Mouse (Mus musculus) kidney, embryonic 14.5 days (tissue): ENCODE results near the gene Pex3. TPM values are rescaled to one million over a fixed set of nuclear protein-coding genes. Genes with fewer than 3 reads are reported as not detected.
A peak's percentile ranks its signal among the peaks of the same experiment; 100 is the strongest.
"Not testable (repeated sequence)": the region's sequence is repeated elsewhere in the genome, so short reads cannot be mapped to it uniquely, and the experiment has no call there.

ENCODE experiments used
- ATAC-seq: fragments of 200-750 bp; cut with Nextera tagmentation; 2 replicates; pipeline ENCODE4 v1.8.0; 2017; ENCODE audit warnings: moderate number of reproducible peaks, mild to moderate bottlenecking, moderate TSS enrichment, moderate library complexity; ENCODE audit not compliant: low FRiP score, low TSS enrichment
- H3K27ac ChIP-seq: fragments of 300-500 bp; sonication (generic); 2 replicates; pipeline ENCODE4 v1.5.1; 2014; ENCODE audit warnings: low read depth, mild to moderate bottlenecking, low read length, moderate library complexity, mixed read lengths
- H3K27me3 ChIP-seq: fragments of 300-500 bp; sonication (generic); 2 replicates; pipeline ENCODE4 v1.6.1; 2014; ENCODE audit warnings: mild to moderate bottlenecking, low read length; ENCODE audit not compliant: control insufficient read depth, insufficient read depth
- H3K36me3 ChIP-seq: fragments of 300-500 bp; sonication (generic); 2 replicates; pipeline ENCODE4 v1.6.1; 2014; ENCODE audit warnings: low read length, mixed read lengths; ENCODE audit not compliant: control insufficient read depth, insufficient read depth
- H3K4me1 ChIP-seq: fragments of 300-500 bp; sonication (generic); 2 replicates; pipeline ENCODE4 v1.6.1; 2014; ENCODE audit warnings: low read length, mixed read lengths; ENCODE audit not compliant: control insufficient read depth, insufficient read depth
- H3K4me2 ChIP-seq: fragments of 300-500 bp; sonication (generic); replicated peaks from 2 replicates; pipeline ENCODE4 v1.6.1; 2014; ENCODE audit warnings: low read depth, mild to moderate bottlenecking, low read length
- H3K4me3 ChIP-seq: fragments of 300-500 bp; sonication (generic); 2 replicates; pipeline ENCODE4 v1.5.1; 2014; ENCODE audit warnings: mild to moderate bottlenecking, low read length
- H3K9ac ChIP-seq: fragments of 300-500 bp; sonication (generic); 2 replicates; pipeline ENCODE4 v1.6.1; 2014; ENCODE audit warnings: low read depth, mild to moderate bottlenecking, low read length, moderate library complexity
- H3K9me3 ChIP-seq: fragments of 300-500 bp; sonication (generic); 2 replicates; pipeline ENCODE4 v1.6.1; 2016; ENCODE audit warnings: low read length; ENCODE audit not compliant: control insufficient read depth
- WGBS: fragments of 180-500 bp; shearing (Covaris S2); extraction: QIAGEN DNeasy Blood & Tissue Kit; methylation state at CpG from one replicate; pipeline ENCODE4 v1.1.7; 2014; 5-methylcytosine and 5-hydroxymethylcytosine counted together
- polyA plus RNA-seq: library from polyadenylated mRNA; unstranded; fragments of >200 nt; fragmentation: Nextera tagmentation; extraction: Ambion mirVana; gene quantifications from 2 replicates; pipeline ENCODE4 v1.2.1, GENCODE M21; 2014

Pex3 gene
- polyA plus RNA-seq, 1 experiment from 2014 or later, result 29.7 TPM

DNA sequence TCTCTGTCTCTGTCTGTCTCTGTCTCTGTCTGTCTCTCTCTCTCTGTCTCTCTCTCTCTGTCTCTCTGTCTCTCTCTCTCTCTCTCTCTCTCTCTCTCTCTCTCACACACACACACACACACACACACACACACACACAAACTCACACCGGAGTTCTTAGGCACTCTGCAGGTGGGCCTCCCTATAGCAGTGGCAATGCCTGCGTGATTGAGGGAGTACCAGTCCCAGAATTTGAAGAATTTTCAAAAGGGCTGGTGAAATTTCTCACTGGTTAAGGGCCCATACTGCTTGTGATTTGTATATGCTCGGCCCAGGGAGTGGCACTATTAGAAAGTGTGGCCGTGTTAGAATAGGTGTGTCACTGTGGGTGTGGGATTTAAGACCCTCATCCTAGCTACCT, 51.4 kb downstream of the Pex3 start:
- 0 out of 2 replicates have a peak, but pooled peaks have one; percentile 33 for ATAC-seq
- Histone ChIP-seq H3K4me3 (peak overlapping the region; percentile 66), H3K4me2 (peak overlapping the region; percentile 63), H3K9ac (0 out of 2 replicates have a peak overlapping the region, but pooled peaks have one; percentile 42)
- H3K27me3 ChIP-seq, H3K9me3 ChIP-seq, H3K27ac ChIP-seq, H3K4me1 ChIP-seq, H3K36me3 ChIP-seq: not testable (repeated sequence)
- 51% methylated on average over 4 of the region's 4 CpGs for WGBS

DNA sequence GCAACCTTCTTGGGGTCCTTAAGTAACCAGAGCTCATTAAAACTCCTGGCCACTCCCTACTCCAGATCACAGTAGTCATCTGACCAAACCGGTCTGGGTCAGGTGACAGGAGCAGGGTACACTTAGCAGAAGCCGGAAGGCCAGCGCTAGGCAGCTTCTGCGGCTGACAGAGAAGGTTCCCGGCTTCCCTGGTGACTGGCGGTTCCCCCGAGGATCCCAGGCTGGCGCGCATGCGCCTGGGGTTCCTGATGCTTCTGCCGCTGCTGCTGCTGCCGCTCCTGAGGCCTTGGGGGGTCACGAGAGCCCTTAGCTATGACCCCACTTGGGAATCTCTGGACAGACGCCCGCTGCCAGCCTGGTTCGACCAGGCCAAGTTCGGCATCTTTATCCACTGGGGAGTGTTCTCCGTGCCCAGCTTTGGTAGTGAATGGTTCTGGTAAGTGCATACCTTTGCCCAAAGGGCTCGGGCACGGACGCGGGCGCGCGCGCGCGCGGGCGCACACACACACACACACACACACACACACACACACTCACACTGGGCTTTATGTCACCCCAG, 51.9 kb downstream of the Pex3 start:
- ATAC-seq, result peak; percentile 98
- Histone ChIP-seq H3K4me2 (peak overlapping the region; percentile 63), H3K9me3 (no peaks in the 10 kb centered on the region), H3K27me3 (no peaks in the 10 kb centered on the region), H3K4me1 (no peaks in the 10 kb centered on the region; the same call in 1 of the 2 replicates), H3K27ac (no peak overlapping the region), H3K36me3 (no peaks in the 10 kb centered on the region; the same call in 1 of the 2 replicates), H3K9ac (peak overlapping the region; percentile 42; the same call in 1 of the 2 replicates), H3K4me3 (peak overlapping the region; percentile 66)
- 1% methylated on average over 29 of the region's 30 CpGs for WGBS

GRCm38 (mm10) chr10:13500473-13500872, 52.5 kb downstream of the Pex3 start:
- Histone ChIP-seq H3K9ac (peak overlapping the region; percentile 42; the same call in 1 of the 2 replicates), H3K9me3 (no peaks in the 10 kb centered on the region), H3K4me3 (peak overlapping the region; percentile 66; the same call in 1 of the 2 replicates), H3K36me3 (no peaks in the 10 kb centered on the region; the same call in 1 of the 2 replicates), H3K27me3 (no peaks in the 10 kb centered on the region), H3K4me1 (no peaks in the 10 kb centered on the region; the same call in 1 of the 2 replicates), H3K27ac (0 out of 2 replicates have a peak overlapping the region, but pooled peaks have one; percentile 20), H3K4me2 (peak overlapping the region; percentile 63)
- WGBS, result 38% methylated on average over 9 of the region's 9 CpGs
- ATAC-seq, result 0 out of 2 replicates have a peak, but pooled peaks have one; percentile 20

DNA sequence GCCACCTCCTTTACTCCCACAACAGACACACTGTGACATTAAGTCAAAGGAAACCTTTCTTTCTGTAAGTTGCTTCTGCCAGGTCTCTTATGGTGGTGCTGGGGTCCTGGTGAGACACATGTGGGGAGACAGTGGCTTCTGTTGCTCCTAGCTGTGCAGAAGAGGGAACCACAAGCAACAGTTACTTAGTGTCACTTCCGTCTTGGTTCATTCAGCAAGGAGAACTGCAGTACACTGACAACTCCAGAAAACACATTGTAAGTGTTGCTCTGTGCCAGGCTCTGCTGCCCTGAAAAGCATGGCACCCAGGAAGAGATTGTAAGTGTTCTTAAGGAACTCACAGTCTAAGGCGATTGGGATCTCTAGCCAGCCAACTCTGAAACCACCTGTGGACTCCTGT, 53.6 kb downstream of the Pex3 start, which contains the start of gene Fuca2:
TSS of gene Fuca2 (plus strand) at position 210 of the 400 bp plus-strand sequence.
- no peaks in the 10 kb centered on the region for H3K9me3 ChIP-seq
- no peak within 1 kb of the TSS; the same call in 1 of the 2 replicates for H3K9ac ChIP-seq
- no peak for ATAC-seq
- H3K27me3 ChIP-seq, result no peaks in the 10 kb centered on the region
- no peak within 1 kb of the TSS for H3K4me3 ChIP-seq
- 95% methylated on average over 2 of the region's 2 CpGs for WGBS
- H3K4me2 ChIP-seq, result no peak within 1 kb of the TSS
- no peaks in the 10 kb centered on the region for H3K36me3 ChIP-seq
- 0 out of 2 replicates have a peak within 1 kb of the TSS, but pooled peaks have one; percentile 20 for H3K27ac ChIP-seq
- no peaks in the 10 kb centered on the region; the same call in 1 of the 2 replicates for H3K4me1 ChIP-seq

- 92% methylated on average over 3 of the region's 3 CpGs for WGBS
- ATAC-seq, result no peak
- Histone ChIP-seq H3K9ac (no peak overlapping the region), H3K36me3 (no peaks in the 10 kb centered on the region), H3K4me1 (no peaks in the 10 kb centered on the region; the same call in 1 of the 2 replicates), H3K9me3 (no peaks in the 10 kb centered on the region), H3K27me3 (no peaks in the 10 kb centered on the region), H3K27ac (no peak overlapping the region), H3K4me3 (no peak overlapping the region), H3K4me2 (no peak overlapping the region)
These were observed 56.6 kb downstream of the Pex3 start for GRCm38 (mm10) chr10:13496315-13496714.

DNA sequence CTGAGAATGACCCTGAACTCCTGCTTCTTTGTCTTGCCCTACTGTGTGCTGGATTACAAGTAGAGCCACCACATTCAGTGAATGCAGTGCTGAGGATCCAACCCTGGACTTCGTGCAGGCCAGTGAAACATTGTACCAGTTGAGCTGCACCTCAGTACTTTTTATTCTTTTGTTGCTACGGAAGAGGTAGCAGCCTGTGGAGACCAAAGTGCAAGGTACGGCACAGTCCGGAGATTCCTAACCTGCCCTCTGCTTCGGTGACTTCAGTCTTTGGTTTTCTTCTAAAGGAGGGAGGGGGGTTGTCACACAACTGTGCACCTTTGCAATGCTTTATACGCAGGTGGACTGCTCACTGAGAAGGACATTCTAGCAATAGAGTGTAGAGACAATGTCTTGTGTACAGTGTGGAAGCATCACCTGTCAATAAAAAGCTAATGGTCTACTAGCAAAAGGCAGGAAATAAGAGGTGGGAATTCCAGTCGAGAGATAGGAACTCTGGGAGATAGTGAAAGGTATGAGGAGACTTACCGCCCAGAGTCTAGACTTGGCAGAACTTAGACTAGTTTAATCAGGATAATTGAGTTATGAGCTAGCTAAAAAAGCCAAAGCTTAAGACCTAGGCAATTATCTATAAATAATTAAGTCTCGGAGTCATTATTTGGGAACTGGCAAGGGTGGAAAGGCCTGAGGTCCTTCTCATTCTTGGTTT, 58.8 kb downstream of the Pex3 start:
- Histone ChIP-seq H3K9me3 (no peaks in the 10 kb centered on the region), H3K9ac (no peak overlapping the region), H3K36me3 (no peaks in the 10 kb centered on the region), H3K27me3 (no peaks in the 10 kb centered on the region), H3K4me1 (no peaks in the 10 kb centered on the region), H3K4me2 (no peak overlapping the region), H3K27ac (no peak overlapping the region), H3K4me3 (no peak overlapping the region)
- 85% methylated on average over 9 of the region's 9 CpGs for WGBS
- ATAC-seq, result no peak

GRCm38 (mm10) chr10:13489671-13490070, 63.3 kb downstream of the Pex3 start:
- H3K36me3 ChIP-seq, result no peaks in the 10 kb centered on the region
- H3K4me3 ChIP-seq, result no peak overlapping the region
- H3K27ac ChIP-seq, result no peak overlapping the region
- no peaks in the 10 kb centered on the region for H3K27me3 ChIP-seq
- no peak overlapping the region for H3K9ac ChIP-seq
- no peaks in the 10 kb centered on the region for H3K4me1 ChIP-seq
- no peak for ATAC-seq
- 77% methylated on average over 6 of the region's 6 CpGs for WGBS
- H3K4me2 ChIP-seq, result no peak overlapping the region
- H3K9me3 ChIP-seq, result no peaks in the 10 kb centered on the region

- no peak overlapping the region for H3K27ac ChIP-seq
- H3K4me1 ChIP-seq, result no peaks in the 10 kb centered on the region
- no peaks in the 10 kb centered on the region for H3K9me3 ChIP-seq
- no peak overlapping the region for H3K4me3 ChIP-seq
- no peak overlapping the region for H3K9ac ChIP-seq
- ATAC-seq, result no peak
- WGBS, result 79% methylated on average over 4 of the region's 4 CpGs
- no peaks in the 10 kb centered on the region for H3K27me3 ChIP-seq
- no peaks in the 10 kb centered on the region for H3K36me3 ChIP-seq
- no peak overlapping the region for H3K4me2 ChIP-seq
These were observed 67.0 kb downstream of the Pex3 start for GRCm38 (mm10) chr10:13485958-13486357.

GRCm38 (mm10) chr10:13479341-13479740, 73.6 kb downstream of the Pex3 start:
- no peaks in the 10 kb centered on the region for H3K36me3 ChIP-seq
- no peak overlapping the region for H3K9ac ChIP-seq
- no peaks in the 10 kb centered on the region; the same call in 1 of the 2 replicates for H3K27me3 ChIP-seq
- H3K27ac ChIP-seq, result no peak overlapping the region
- no peaks in the 10 kb centered on the region for H3K9me3 ChIP-seq
- ATAC-seq, result no peak
- no peak overlapping the region for H3K4me3 ChIP-seq
- WGBS, result 78% methylated on average over 6 of the region's 6 CpGs
- H3K4me1 ChIP-seq, result 0 out of 2 replicates have a peak, but pooled peaks cover 7% of the 10 kb centered on the region
- no peak overlapping the region for H3K4me2 ChIP-seq
